ENCODE assay signal across 9 mouse cellular contexts in genomic region chr6:55166777-55167463, GRCm38 (mm10). TPM values are rescaled to one million over a fixed set of nuclear protein-coding genes. Genes with fewer than 3 reads are reported as not detected.
A peak's percentile ranks its signal among the peaks of the same experiment; 100 is the strongest.
DNase-seq lines count a peak whose midpoint lies in the region; ATAC-seq and TF ChIP-seq lines count a peak whose summit lies in the region.
"Had no signal": no experiment of that assay in that cellular context is flagged by ENCODE, and none has a peak within 500 bp of the region (broad histone marks: within the 10 kb centered on the region; RNA-seq: fewer than 3 reads in every experiment).

No protein-coding gene starts in this region.

- H3K4me2 ChIP-seq in lung, embryonic 14.5 days = no peak overlapping the region
- H3K4me2 ChIP-seq: heart, embryonic 15.5 days had no signal

- H3K9me3 ChIP-seq in E14TG2a.4 (ENCODE audit: low read length) = no peaks in the 10 kb centered on the region; the same call in 1 of the 2 replicates
- H3K9me3 ChIP-seq in lung, embryonic 14.5 days (ENCODE audit: low read depth, low read length) = no peaks in the 10 kb centered on the region
- H3K9me3 ChIP-seq: heart, embryonic 15.5 days had no signal

- peak; percentile 79 for TF ChIP-seq CTCF in E14TG2a.4 (conservative IDR thresholded peaks at IDR 0.05; ENCODE audit: low read length)
- peak; percentile 97 for TF ChIP-seq CTCF in lung, embryonic 14.5 days (IDR thresholded peaks at IDR 0.05; ENCODE audit: low read depth)

- 45% methylated on average over 7 of the region's 7 CpGs for WGBS in lung, embryonic 14.5 days

- peaks cover 41% of the 10 kb centered on the region for H3K4me1 ChIP-seq in E14TG2a.4 (replicated peaks; ENCODE audit: low read depth, low read length)
- H3K4me1 ChIP-seq in lung, embryonic 14.5 days (ENCODE audit: insufficient read depth) = no peaks in the 10 kb centered on the region
- H3K4me1 ChIP-seq: heart, embryonic 15.5 days had no signal

- H3K27me3 ChIP-seq in E14TG2a.4 (ENCODE audit: insufficient read depth, low read length) = peaks cover 12% of the 10 kb centered on the region; the same call in 1 of the 2 replicates
- no peaks in the 10 kb centered on the region for H3K27me3 ChIP-seq in lung, embryonic 14.5 days (ENCODE audit: insufficient read depth, low read length)

- intact Hi-C loops in heart, postnatal 25 days (cut with DNase I) = loop anchor here (1.0 to 10.0 kb wide), 6 partner anchors 75 to 582 kb away; no protein-coding TSS in a partner anchor

- no peaks in the 10 kb centered on the region for H3K36me3 ChIP-seq in E14TG2a.4 (ENCODE audit: insufficient read depth, low read length)
- H3K36me3 ChIP-seq in lung, embryonic 14.5 days (ENCODE audit: insufficient read depth) = no peaks in the 10 kb centered on the region
- H3K36me3 ChIP-seq: heart, embryonic 15.5 days had no signal

- DNase-seq in brain, adult 2 months (ENCODE audit: low read depth, low spot score) = peak; percentile 84
- DNase-seq in heart, postnatal 25 days (ENCODE audit: low spot score) = peak; percentile 46
- DNase-seq in layer of hippocampus, adult 11-12 months (ENCODE audit: low spot score) = peak; percentile 76
- peak; percentile 90 for DNase-seq in lung, embryonic 14.5 days
- DNase-seq in ovary, adult 18-20 months (ENCODE audit: low spot score) = peak; percentile 24
- peak; percentile 81 for DNase-seq in thymus, postnatal 0 days (ENCODE audit: low spot score)

- no peak overlapping the region for H3K4me3 ChIP-seq in E14TG2a.4 (replicated peaks; ENCODE audit: low read length)
- no peak overlapping the region for H3K4me3 ChIP-seq in lung, embryonic 14.5 days (ENCODE audit: low read depth, low read length)
- H3K4me3 ChIP-seq: heart, embryonic 15.5 days had no signal

- no peak overlapping the region for H3K27ac ChIP-seq in lung, embryonic 14.5 days (ENCODE audit: low read depth)
- H3K27ac ChIP-seq: heart, embryonic 15.5 days had no signal

- ATAC-seq in erythroid progenitor cell, adult 5-6 weeks (replicated peaks; ENCODE audit: low FRiP score, poor library complexity, severe bottlenecking) = peak; percentile 78
- peak; percentile 42; the same call in 1 of the 2 replicates for ATAC-seq in lung, embryonic 14.5 days (ENCODE audit: insufficient read depth)

- H3K9ac ChIP-seq in lung, embryonic 14.5 days = no peak overlapping the region
- H3K9ac ChIP-seq: heart, embryonic 15.5 days had no signal

RNA-seq across cellular contexts. Expression of gene Inmt, which starts 7.9 kb away (rescaled TPM):
- not detected in 2 replicates for total RNA-seq in erythroid progenitor cell, adult 5-6 weeks (2015; ENCODE audit: low replicate concordance)
- not detected in 2 replicates for total RNA-seq in erythroid progenitor cell, adult 5-6 weeks (2017; ENCODE audit: low replicate concordance)
- total RNA-seq in heart, postnatal 25 days (2021) = 10 to 100 TPM in 1 of 2 experiments, 1 to 10 TPM in 1; 9.5 to 10.2 TPM
- 0.29 TPM in 1 of 2 replicates, not detected in the other for polyA plus RNA-seq in lung, embryonic 14.5 days (2014; fragmentation: Nextera tagmentation; extraction: Ambion mirVana)
- polyA plus RNA-seq in thymus, postnatal 0 days (2015; fragmentation: Nextera tagmentation; extraction: Ambion mirVana) = 2.1 and 3.0 TPM in 2 replicates
- polyA plus RNA-seq: heart, embryonic 15.5 days had no signal

RNA-seq across cellular contexts. Expression of gene Crhr2, which starts 34.1 kb away (rescaled TPM):
- total RNA-seq in erythroid progenitor cell, adult 5-6 weeks (2015; ENCODE audit: low replicate concordance) = not detected in 2 replicates
- not detected in 2 replicates for total RNA-seq in erythroid progenitor cell, adult 5-6 weeks (2017; ENCODE audit: low replicate concordance)
- 10 to 100 TPM; 20.3 to 20.5 TPM for total RNA-seq in heart, postnatal 25 days (2021)
- polyA plus RNA-seq in lung, embryonic 14.5 days (2014; fragmentation: Nextera tagmentation; extraction: Ambion mirVana) = 0.19 TPM in 1 of 2 replicates, not detected in the other
- 0.07 and 0.12 TPM in 2 replicates for polyA plus RNA-seq in thymus, postnatal 0 days (2015; fragmentation: Nextera tagmentation; extraction: Ambion mirVana)

RNA-seq across cellular contexts. Expression of gene Mindy4, which starts 36.3 kb away (rescaled TPM):
- total RNA-seq in erythroid progenitor cell, adult 5-6 weeks (2015; ENCODE audit: low replicate concordance) = 2.5 TPM in 1 of 2 replicates, not detected in the other
- total RNA-seq in erythroid progenitor cell, adult 5-6 weeks (2017; ENCODE audit: low replicate concordance) = 0.26 TPM in 1 of 2 replicates, not detected in the other
- total RNA-seq in heart, postnatal 25 days (2021) = 1 to 10 TPM; 4.1 to 4.4 TPM
- 17.7 and 18.8 TPM in 2 replicates for polyA plus RNA-seq in lung, embryonic 14.5 days (2014; fragmentation: Nextera tagmentation; extraction: Ambion mirVana)
- polyA plus RNA-seq in thymus, postnatal 0 days (2015; fragmentation: Nextera tagmentation; extraction: Ambion mirVana) = 2.3 and 3.5 TPM in 2 replicates

Comparison
In these comparisons a context has a peak if more than half of its experiments do, and no peak if none do; other contexts are left out.
1. DNase-seq: peak in every context shown above with its lines; median percentile 90 in lung, embryonic 14.5 days; 84 in brain, adult 2 months; 81 in thymus, postnatal 0 days; 76 in layer of hippocampus, adult 11-12 months; 46 in heart, postnatal 25 days; 24 in ovary, adult 18-20 months.
2. RNA of gene Inmt, which starts 7.9 kb away (total RNA-seq): 9.5 to 10.2 TPM in heart, postnatal 25 days; not detected in erythroid progenitor cell, adult 5-6 weeks; every median in the first group is over 10 times any median in the second.
3. RNA of gene Crhr2, which starts 34.1 kb away (total RNA-seq): 20.3 to 20.5 TPM in heart, postnatal 25 days; not detected in erythroid progenitor cell, adult 5-6 weeks; every median in the first group is over 10 times any median in the second.